Mouse (Mus musculus) bone marrow macrophage, adult 2 months (primary cell): ENCODE results near the gene Drap1.

Source experiments
- CTCF ChIP-seq: IDR thresholded peaks from 2 replicates; pipeline ENCODE4 v1.5.1; 2012; ENCODE audit warnings: low read depth, mild to moderate bottlenecking, low read length, moderate library complexity
- POLR2A ChIP-seq: IDR thresholded peaks from 2 replicates; pipeline ENCODE4 v1.6.1; 2012; ENCODE audit warnings: mild to moderate bottlenecking, low read depth, low read length, borderline replicate concordance

GRCm38 (mm10) chr19:5472857-5473256 is 48.1 kb upstream of the Drap1 start:
- TF ChIP-seq POLR2A (no peak), CTCF (no peak)
